Mouse (Mus musculus) intestine, postnatal 0 days (tissue): ENCODE data around the gene Rpl35a. TPM values are rescaled to one million over a fixed set of nuclear protein-coding genes. Genes with fewer than 3 reads are reported as not detected.

Experiments used
- ATAC-seq: fragments of 200-750 bp; cut with Nextera tagmentation; 2 replicates; pipeline ENCODE4 v1.8.0; 2017; ENCODE audit warnings: mild to moderate bottlenecking, moderate TSS enrichment, moderate library complexity
- H3K27ac ChIP-seq: fragments of 300-500 bp; sonication (generic); 2 replicates; pipeline ENCODE4 v1.5.1; 2014; ENCODE audit warnings: mild to moderate bottlenecking, low read depth, low read length, moderate library complexity
- H3K27me3 ChIP-seq: fragments of 300-500 bp; sonication (generic); replicated peaks from 2 replicates; pipeline ENCODE4 v1.6.1; 2014; ENCODE audit warnings: low read length, mixed read lengths; ENCODE audit not compliant: control insufficient read depth, insufficient read depth
- H3K36me3 ChIP-seq: fragments of 300-500 bp; sonication (generic); 2 replicates; pipeline ENCODE4 v1.6.1; 2014; ENCODE audit warnings: mild to moderate bottlenecking, moderate library complexity; ENCODE audit not compliant: control insufficient read depth, insufficient read depth
- H3K4me1 ChIP-seq: fragments of 300-500 bp; sonication (generic); replicated peaks from 2 replicates; pipeline ENCODE4 v1.6.1; 2014; ENCODE audit warnings: antibody characterized with exemption, low read length, mixed read lengths; ENCODE audit not compliant: control insufficient read depth, insufficient read depth
- H3K4me2 ChIP-seq: fragments of 300-500 bp; sonication (generic); replicated peaks from 2 replicates; pipeline ENCODE4 v1.6.1; 2014; ENCODE audit warnings: low read depth, mild to moderate bottlenecking, moderate library complexity
- H3K4me3 ChIP-seq: fragments of 300-500 bp; sonication (generic); 2 replicates; pipeline ENCODE4 v1.5.1; 2014; ENCODE audit warnings: low read depth, low read length
- H3K9ac ChIP-seq: fragments of 300-500 bp; sonication (generic); 2 replicates; pipeline ENCODE4 v1.6.1; 2014; ENCODE audit warnings: mild to moderate bottlenecking, low read depth, low read length
- H3K9me3 ChIP-seq: fragments of 300-500 bp; sonication (generic); 2 replicates; pipeline ENCODE4 v1.6.1; 2016; ENCODE audit warnings: mixed run types; ENCODE audit not compliant: control insufficient read depth
- CTCF ChIP-seq: sonication (generic); IDR thresholded peaks from 2 replicates; pipeline ENCODE4 v1.5.1; 2016; ENCODE audit warnings: low read depth, mild to moderate bottlenecking, control low read depth, antibody characterized with exemption, moderate library complexity
- WGBS: fragments of 180-500 bp; shearing (Covaris S2); extraction: QIAGEN DNeasy Blood & Tissue Kit; methylation state at CpG from one replicate; pipeline ENCODE4 v1.1.7; 2014; 5-methylcytosine and 5-hydroxymethylcytosine counted together
- microRNA counts: library from miRNA; unstranded; fragments of <30 nt; microRNA quantifications from one replicate; lab custom pipeline; 2016
- microRNA-seq: library from miRNA; unstranded; fragments of <30 nt; microRNA quantifications from one replicate; pipeline ENCODE4, GENCODE M21; 2016
- polyA plus RNA-seq: library from polyadenylated mRNA; unstranded; fragments of >200 nt; fragmentation: Nextera tagmentation; extraction: Ambion mirVana; gene quantifications from 2 replicates; pipeline ENCODE4 v1.2.1, GENCODE M21; 2015

Rpl35a gene
- polyA plus RNA-seq, 1 experiment from 2014 or later: 645 TPM

DNA sequence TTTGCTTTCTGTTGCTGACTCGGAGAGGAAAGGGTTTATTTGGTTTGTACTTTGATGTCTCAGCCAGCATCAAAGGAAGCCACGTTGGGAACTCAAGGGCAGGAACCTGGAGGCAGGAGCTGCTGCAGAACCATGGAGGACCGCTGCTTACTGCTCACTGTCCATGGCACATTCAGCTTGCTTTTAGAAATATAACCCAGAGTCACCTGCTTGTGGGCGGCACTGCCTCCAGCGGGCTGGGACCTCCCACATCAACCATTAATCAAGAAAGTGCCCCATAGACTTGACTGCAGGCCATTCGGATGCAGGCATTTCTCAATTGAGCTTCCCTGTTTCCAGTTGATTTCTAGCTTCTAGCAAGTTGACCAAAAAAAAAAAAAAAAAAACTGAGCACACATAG is 19.8 kb downstream of the Rpl35a start:
- H3K36me3 ChIP-seq: peaks cover 2% of the 10 kb centered on the region; the same call in 1 of the 2 replicates
- no peaks in the 10 kb centered on the region for H3K27me3 ChIP-seq
- H3K9ac ChIP-seq: no peak overlapping the region
- no peaks in the 10 kb centered on the region for H3K4me1 ChIP-seq
- H3K9me3 ChIP-seq: no peaks in the 10 kb centered on the region
- ATAC-seq: no peak
- no peak overlapping the region for H3K27ac ChIP-seq
- no peak overlapping the region for H3K4me3 ChIP-seq
- TF ChIP-seq CTCF: no peak
- 52% methylated on average over 6 of the region's 6 CpGs for WGBS
- H3K4me2 ChIP-seq: no peak overlapping the region

DNA sequence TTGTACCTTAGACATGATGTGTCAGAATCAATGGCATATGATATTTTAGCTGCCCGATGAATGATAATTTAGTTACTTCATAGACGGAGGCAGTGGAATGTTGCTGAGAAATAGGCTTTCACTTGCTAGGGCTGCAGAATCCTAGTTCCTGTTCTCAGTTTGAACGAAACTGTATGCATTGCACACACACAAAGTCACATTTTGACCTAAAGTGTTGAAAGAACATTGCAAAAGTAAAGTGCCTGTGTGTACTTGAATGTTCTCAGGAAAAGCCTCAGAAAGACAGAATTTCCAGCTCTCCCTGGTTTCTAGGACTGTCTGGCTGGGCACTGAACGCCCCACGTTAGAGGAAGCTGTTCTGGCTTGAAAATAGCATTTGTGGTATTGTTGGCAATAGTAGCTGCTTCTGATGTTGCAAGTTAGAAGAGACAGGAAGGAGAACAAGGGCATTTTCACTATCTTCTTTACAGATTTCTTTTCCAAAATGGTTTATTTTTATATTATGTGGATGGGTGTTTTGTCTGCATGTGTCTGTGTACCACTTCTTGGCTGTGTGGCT is 20.9 kb downstream of the Rpl35a start:
- Histone ChIP-seq H3K9me3 (no peaks in the 10 kb centered on the region), H3K27ac (no peak overlapping the region), H3K36me3 (peaks cover 2% of the 10 kb centered on the region; the same call in 1 of the 2 replicates), H3K4me1 (no peaks in the 10 kb centered on the region), H3K9ac (no peak overlapping the region), H3K4me2 (no peak overlapping the region), H3K27me3 (no peaks in the 10 kb centered on the region), H3K4me3 (no peak overlapping the region)
- 87% methylated on average over 5 of the region's 5 CpGs for WGBS
- TF ChIP-seq CTCF: no peak
- no peak for ATAC-seq

DNA sequence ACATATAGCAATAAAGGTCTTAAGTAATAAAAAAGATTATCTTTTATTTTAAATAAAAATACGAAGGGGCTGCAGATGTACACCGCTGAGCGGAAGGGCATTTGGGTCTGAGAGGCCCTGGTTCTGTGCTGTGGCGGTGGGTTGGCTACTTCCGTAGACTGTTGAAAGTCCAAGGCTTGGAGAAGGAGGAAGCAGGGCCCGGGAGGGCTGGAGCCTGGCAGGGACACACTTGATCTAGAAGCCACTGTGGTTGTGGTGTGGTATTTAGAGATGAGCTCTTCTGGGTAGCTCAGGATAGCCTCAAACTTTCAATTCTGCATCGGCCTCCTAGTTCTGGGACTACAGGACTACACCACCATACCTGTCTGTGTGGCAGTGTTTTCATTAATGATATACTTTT is 23.8 kb downstream of the Rpl35a start:
- H3K36me3 ChIP-seq: peaks cover 2% of the 10 kb centered on the region; the same call in 1 of the 2 replicates
- H3K4me2 ChIP-seq: no peak overlapping the region
- no peak overlapping the region for H3K27ac ChIP-seq
- H3K4me1 ChIP-seq: no peaks in the 10 kb centered on the region
- no peak for TF ChIP-seq CTCF
- no peaks in the 10 kb centered on the region for H3K27me3 ChIP-seq
- 82% methylated on average over 7 of the region's 7 CpGs for WGBS
- H3K9ac ChIP-seq: no peak overlapping the region
- no peak overlapping the region for H3K4me3 ChIP-seq
- H3K9me3 ChIP-seq: no peaks in the 10 kb centered on the region
- no peak for ATAC-seq

DNA sequence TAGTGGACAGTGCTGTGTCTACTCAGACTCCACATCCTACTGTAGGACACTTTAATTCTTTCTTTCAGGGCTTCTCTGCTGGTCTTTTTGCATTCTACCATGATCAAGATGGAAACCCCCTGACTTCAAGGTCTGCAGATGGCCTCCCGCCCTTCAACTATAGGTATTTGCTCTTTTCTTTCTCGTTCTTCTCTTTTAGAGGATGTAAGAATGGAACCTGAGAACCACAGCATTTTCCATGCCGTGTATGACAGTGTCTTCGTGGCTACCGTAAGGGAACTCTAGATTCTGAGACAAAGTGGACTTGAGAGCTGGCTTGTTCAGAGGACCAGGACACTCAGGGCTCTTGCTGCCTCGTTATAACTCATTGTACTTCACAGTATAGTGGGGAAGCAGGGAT is 26.7 kb downstream of the Rpl35a start:
- Histone ChIP-seq H3K9ac (no peak overlapping the region), H3K27ac (no peak overlapping the region), H3K4me3 (no peak overlapping the region), H3K9me3 (no peaks in the 10 kb centered on the region), H3K27me3 (no peaks in the 10 kb centered on the region), H3K36me3 (no peaks in the 10 kb centered on the region; the same call in 1 of the 2 replicates), H3K4me2 (no peak overlapping the region), H3K4me1 (no peaks in the 10 kb centered on the region)
- 93% methylated on average over 6 of the region's 6 CpGs for WGBS
- ATAC-seq: no peak
- no peak for TF ChIP-seq CTCF

DNA sequence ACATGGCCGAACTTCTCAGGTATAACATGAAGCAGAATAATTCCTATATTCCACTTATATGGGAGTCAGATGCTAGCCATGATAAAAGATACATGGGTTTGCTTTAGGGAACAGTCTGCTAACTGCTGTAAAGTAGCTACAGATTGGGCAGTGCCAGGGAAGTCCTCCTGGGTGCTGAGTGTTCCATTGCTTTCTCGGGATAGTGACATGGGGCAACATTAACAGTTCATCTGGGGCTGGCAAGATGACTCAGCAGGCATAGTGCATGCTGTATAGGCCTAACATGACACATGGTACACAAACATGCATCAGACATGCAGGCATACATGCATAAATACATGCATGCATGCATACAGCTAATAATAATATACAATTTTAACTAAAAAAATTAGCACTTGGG is 27.7 kb downstream of the Rpl35a start:
- H3K27ac ChIP-seq: no peak overlapping the region
- no peaks in the 10 kb centered on the region for H3K4me1 ChIP-seq
- H3K4me3 ChIP-seq: no peak overlapping the region
- H3K36me3 ChIP-seq: peaks cover 4% of the 10 kb centered on the region; the same call in 1 of the 2 replicates
- WGBS: 93% methylated on average over 2 of the region's 2 CpGs
- ATAC-seq: no peak
- TF ChIP-seq CTCF: no peak
- no peaks in the 10 kb centered on the region for H3K9me3 ChIP-seq
- H3K27me3 ChIP-seq: no peaks in the 10 kb centered on the region
- H3K4me2 ChIP-seq: no peak overlapping the region
- no peak overlapping the region for H3K9ac ChIP-seq

DNA sequence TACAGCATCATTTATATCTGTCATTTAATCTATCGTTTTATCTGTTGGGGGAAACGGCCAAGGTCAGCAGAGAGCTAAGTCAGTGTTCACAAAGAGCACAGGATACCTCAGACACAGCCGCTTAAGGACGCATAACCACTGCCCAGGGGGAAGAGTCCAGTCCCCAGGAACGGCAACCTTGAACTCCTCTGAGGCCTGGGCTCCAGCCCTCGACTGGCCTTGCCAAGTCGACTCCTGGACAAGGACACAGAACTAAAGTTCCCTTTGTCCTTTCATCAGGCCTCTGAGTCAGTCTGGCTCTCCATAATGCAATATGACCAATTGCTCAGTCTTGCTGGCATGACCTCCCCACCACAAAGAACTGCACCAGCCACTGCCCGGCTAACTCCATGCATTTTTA is 29.4 kb downstream of the Rpl35a start:
- Histone ChIP-seq H3K27ac (no peak overlapping the region), H3K36me3 (peaks cover 9% of the 10 kb centered on the region; the same call in 1 of the 2 replicates), H3K27me3 (no peaks in the 10 kb centered on the region), H3K4me2 (no peak overlapping the region), H3K4me3 (no peak overlapping the region), H3K9me3 (no peaks in the 10 kb centered on the region), H3K9ac (no peak overlapping the region), H3K4me1 (no peaks in the 10 kb centered on the region)
- no peak for TF ChIP-seq CTCF
- no peak for ATAC-seq
- 78% methylated on average over 8 of the region's 8 CpGs for WGBS

MicroRNA genes within 50 kb of the gene (microRNA counts, 519-probe panel; counts per million panel counts)
- not detected for microRNA mmu-miR-1947 (lab: Ali Mortazavi, UCI)

Small RNA genes within 50 kb of the gene (microRNA-seq; reads per million reads assigned to microRNA genes)
- gene Gm22231 (not detected), gene Mir1947 (1.4 reads per million)

Other genes with a start within 250 kb of the Rpl35a start
- gene Smbd1, start 246.0 kb upstream of the Rpl35a start, polyA plus RNA-seq: 2.3 and 3.2 TPM in 2 replicates
- gene Fyttd1, start 179.0 kb upstream of the Rpl35a start, polyA plus RNA-seq: 52.7 and 52.8 TPM in 2 replicates
- 8.3 and 8.6 TPM in 2 replicates for gene Rubcn, start 178.7 kb upstream of the Rpl35a start, polyA plus RNA-seq
- 7.8 and 8.4 TPM in 2 replicates for gene Lrch3, start 142.4 kb upstream of the Rpl35a start, polyA plus RNA-seq
- 2.1 and 2.4 TPM in 2 replicates for gene Iqcg, start 235 bp upstream of the Rpl35a start, polyA plus RNA-seq
- gene Lmln, start 6.1 kb downstream of the Rpl35a start, polyA plus RNA-seq: 0.72 and 0.99 TPM in 2 replicates
- gene Osbpl11, start 128.6 kb downstream of the Rpl35a start, polyA plus RNA-seq: 9.2 and 10.0 TPM in 2 replicates
- 103 and 105 TPM in 2 replicates for gene Snx4, start 195.0 kb downstream of the Rpl35a start, polyA plus RNA-seq